Mouse (Mus musculus) liver, embryonic 16.5 days (tissue): Measurements from ENCODE around the gene Spp2. TPM values are rescaled to one million over a fixed set of nuclear protein-coding genes. Genes with fewer than 3 reads are reported as not detected.

ENCODE experiments used
- ATAC-seq: fragments of 200-750 bp; cut with Nextera tagmentation; 2 replicates; pipeline ENCODE4 v1.8.0; 2017; ENCODE audit warnings: low read depth, mild to moderate bottlenecking, moderate number of reproducible peaks, moderate library complexity
- H3K27ac ChIP-seq: fragments of 300-500 bp; sonication (generic); 2 replicates; pipeline ENCODE4 v1.5.1; 2014; ENCODE audit warnings: mild to moderate bottlenecking, low read length
- H3K27me3 ChIP-seq: fragments of 300-500 bp; sonication (generic); 2 replicates; pipeline ENCODE4 v1.6.1; 2014; ENCODE audit warnings: low read depth, low read length, mixed read lengths; ENCODE audit not compliant: control insufficient read depth, insufficient read depth
- H3K36me3 ChIP-seq: fragments of 300-500 bp; sonication (generic); 2 replicates; pipeline ENCODE4 v1.6.1; 2014; ENCODE audit warnings: mild to moderate bottlenecking; ENCODE audit not compliant: control insufficient read depth, insufficient read depth
- H3K4me1 ChIP-seq: fragments of 300-500 bp; sonication (generic); 2 replicates; pipeline ENCODE4 v1.6.1; 2014; ENCODE audit warnings: low read depth, low read length, mixed read lengths; ENCODE audit not compliant: control insufficient read depth
- H3K4me2 ChIP-seq: fragments of 300-500 bp; sonication (generic); 2 replicates; pipeline ENCODE4 v1.6.1; 2014; ENCODE audit warnings: low read depth, low read length, mixed read lengths
- H3K4me3 ChIP-seq: fragments of 300-500 bp; sonication (generic); 2 replicates; pipeline ENCODE4 v1.5.1; 2014; ENCODE audit warnings: low read depth, mild to moderate bottlenecking, low read length
- H3K9ac ChIP-seq: fragments of 300-500 bp; sonication (generic); 2 replicates; pipeline ENCODE4 v1.6.1; 2014; ENCODE audit warnings: low read depth, low read length
- H3K9me3 ChIP-seq: fragments of 300-500 bp; sonication (generic); replicated peaks from 2 replicates; pipeline ENCODE4 v1.6.1; 2016; ENCODE audit warnings: low read length; ENCODE audit not compliant: control insufficient read depth
- WGBS: fragments of 180-500 bp; shearing (Covaris S2); extraction: QIAGEN DNeasy Blood & Tissue Kit; methylation state at CpG from one replicate; pipeline ENCODE4 v1.1.7; 2014; ENCODE audit not compliant: insufficient replicate concordance; 5-methylcytosine and 5-hydroxymethylcytosine counted together
- polyA plus RNA-seq: library from polyadenylated mRNA; unstranded; fragments of >200 nt; fragmentation: Nextera tagmentation; extraction: Ambion mirVana; gene quantifications from 2 replicates; pipeline ENCODE4 v1.2.1, GENCODE M21; 2015

Spp2 gene
- polyA plus RNA-seq, 1 experiment from 2014 or later = 497 TPM

DNA sequence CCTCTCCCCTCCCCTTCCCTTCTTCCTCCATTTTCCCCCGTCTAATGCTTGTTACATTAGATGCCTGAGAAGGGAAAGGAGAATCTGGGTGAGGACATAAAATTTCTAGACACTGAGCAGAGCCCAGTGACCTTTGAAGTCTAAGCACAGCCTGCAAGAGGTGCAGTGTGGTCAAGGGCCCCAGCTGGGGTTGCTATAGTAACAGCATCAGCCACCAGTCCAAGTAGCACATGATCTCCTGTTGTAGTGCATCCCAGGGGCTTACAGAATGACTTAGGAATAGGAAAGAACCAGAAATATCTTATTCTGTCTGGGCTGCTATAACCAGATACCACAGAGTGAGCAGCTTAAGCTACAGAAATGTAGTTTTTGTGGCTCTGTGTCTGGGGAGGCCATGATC is 22.7 kb downstream of the Spp2 start:
- Histone ChIP-seq H3K9ac (no peak overlapping the region), H3K4me3 (no peak overlapping the region), H3K27me3 (no peaks in the 10 kb centered on the region), H3K4me2 (no peak overlapping the region), H3K36me3 (no peaks in the 10 kb centered on the region), H3K9me3 (no peaks in the 10 kb centered on the region), H3K27ac (no peak overlapping the region), H3K4me1 (no peaks in the 10 kb centered on the region)
- WGBS = 30% methylated on average over 1 of the region's 1 CpGs
- ATAC-seq = no peak

DNA sequence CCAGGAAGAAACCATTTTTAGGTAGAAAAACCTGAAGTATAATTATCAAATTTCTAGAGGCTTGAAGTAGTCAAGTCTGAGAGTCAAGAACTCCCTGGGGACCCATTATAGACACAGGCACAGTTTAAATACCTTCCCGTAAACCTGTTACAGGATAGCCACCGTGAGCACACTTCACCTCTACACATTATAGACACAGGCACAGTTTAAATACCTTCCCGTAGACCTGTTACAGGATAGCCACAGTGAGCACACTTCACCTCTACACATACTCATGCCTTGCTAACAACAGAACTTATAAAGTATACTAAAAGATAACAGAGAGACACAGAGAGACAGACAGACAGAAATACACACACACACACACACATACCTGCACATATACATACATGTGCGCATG is 24.5 kb downstream of the Spp2 start:
- H3K4me2 ChIP-seq = no peak overlapping the region
- H3K36me3 ChIP-seq = no peaks in the 10 kb centered on the region
- H3K4me3 ChIP-seq = no peak overlapping the region
- 65% methylated on average over 4 of the region's 4 CpGs for WGBS
- no peaks in the 10 kb centered on the region for H3K27me3 ChIP-seq
- no peak overlapping the region for H3K9ac ChIP-seq
- no peak for ATAC-seq
- no peaks in the 10 kb centered on the region for H3K4me1 ChIP-seq
- no peaks in the 10 kb centered on the region for H3K9me3 ChIP-seq
- H3K27ac ChIP-seq = no peak overlapping the region

DNA sequence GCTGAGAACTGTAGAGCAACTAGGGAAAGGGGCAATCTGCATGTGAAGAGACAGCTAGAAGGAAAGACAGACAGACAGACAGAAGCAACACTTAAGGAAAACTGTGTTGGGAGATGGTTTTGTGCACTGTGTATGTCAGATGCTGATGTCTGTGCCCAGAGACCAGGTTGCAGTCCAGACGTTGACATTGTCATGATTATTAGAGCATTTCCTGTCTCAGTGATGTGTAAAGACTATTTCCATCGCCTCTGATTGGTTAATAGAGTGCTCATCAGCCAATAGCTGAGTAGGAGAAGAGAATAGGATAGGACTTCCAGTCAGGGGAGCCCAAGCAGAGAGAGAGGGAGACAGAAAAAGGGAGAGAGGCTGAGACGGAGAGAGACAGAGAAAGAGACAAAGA is 25.8 kb downstream of the Spp2 start:
- Histone ChIP-seq H3K4me2 (no peak overlapping the region), H3K27me3 (no peaks in the 10 kb centered on the region), H3K9ac (no peak overlapping the region), H3K4me3 (no peak overlapping the region), H3K4me1 (no peaks in the 10 kb centered on the region), H3K9me3 (no peaks in the 10 kb centered on the region), H3K27ac (no peak overlapping the region), H3K36me3 (no peaks in the 10 kb centered on the region)
- ATAC-seq = no peak
- 34% methylated on average over 3 of the region's 3 CpGs for WGBS

DNA sequence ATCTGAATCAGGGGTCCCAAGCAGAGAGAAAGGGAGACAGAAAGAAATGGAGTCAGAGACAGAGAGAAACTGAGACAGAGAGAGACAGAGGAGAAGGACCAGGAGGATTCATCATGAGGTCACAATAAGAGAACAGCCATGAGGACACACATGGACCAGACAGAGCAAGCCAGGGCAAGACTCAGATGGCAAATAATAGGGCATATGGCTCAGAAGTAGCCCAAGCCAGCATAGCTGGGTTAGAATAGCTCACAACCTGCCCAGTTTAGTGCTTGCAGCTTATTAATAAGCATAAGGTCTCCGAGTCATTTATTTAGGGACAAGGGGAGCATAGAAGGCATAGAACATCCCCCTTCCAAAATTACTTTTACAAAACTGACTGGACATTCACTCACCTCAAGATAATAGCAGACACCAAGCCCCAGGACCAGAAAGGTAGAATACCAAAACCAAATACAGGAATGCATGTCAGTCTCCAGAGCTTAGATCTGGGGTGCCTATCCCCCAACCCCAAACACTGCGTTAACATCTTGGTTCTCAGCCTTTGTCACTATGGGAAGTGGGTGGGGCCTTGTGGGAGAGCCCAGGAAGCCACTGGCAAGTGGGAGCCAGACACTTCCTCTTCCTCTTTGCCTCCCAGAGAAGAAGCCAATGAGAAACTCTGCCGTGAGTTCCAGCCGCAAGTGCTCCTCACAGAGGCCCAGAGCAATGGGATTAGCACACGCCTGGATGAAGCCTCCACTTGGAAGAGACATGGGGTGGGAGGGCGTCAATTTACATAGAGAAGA is 26.5 kb downstream of the Spp2 start:
- Histone ChIP-seq H3K9ac (no peak overlapping the region), H3K4me1 (no peaks in the 10 kb centered on the region), H3K4me2 (no peak overlapping the region), H3K4me3 (no peak overlapping the region), H3K27ac (no peak overlapping the region), H3K27me3 (no peaks in the 10 kb centered on the region), H3K36me3 (no peaks in the 10 kb centered on the region), H3K9me3 (no peaks in the 10 kb centered on the region)
- 27% methylated on average over 6 of the region's 6 CpGs for WGBS
- no peak for ATAC-seq

DNA sequence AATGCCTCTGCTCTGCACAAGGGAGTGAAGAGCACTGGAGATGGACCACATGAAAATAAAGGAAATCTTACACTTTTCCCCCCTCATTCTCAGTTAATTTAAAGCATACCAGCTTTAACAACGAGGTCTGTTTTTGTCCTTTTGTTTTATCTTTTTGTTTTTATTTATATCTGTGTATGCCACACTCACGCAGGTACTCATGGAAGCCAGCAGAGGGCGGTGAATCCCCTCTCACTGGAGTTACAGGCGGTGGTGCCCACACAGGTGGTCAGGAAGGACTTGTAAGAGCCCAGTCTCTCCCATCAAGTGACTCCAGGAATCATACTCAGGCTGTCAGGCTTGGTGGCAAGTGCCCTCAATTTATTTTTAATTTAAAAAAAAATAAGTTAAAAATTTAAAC is 27.3 kb downstream of the Spp2 start:
- 68% methylated on average over 4 of the region's 4 CpGs for WGBS
- Histone ChIP-seq H3K9ac (no peak overlapping the region), H3K9me3 (no peaks in the 10 kb centered on the region), H3K4me1 (no peaks in the 10 kb centered on the region), H3K4me2 (no peak overlapping the region), H3K27ac (no peak overlapping the region), H3K36me3 (no peaks in the 10 kb centered on the region), H3K27me3 (no peaks in the 10 kb centered on the region), H3K4me3 (no peak overlapping the region)
- ATAC-seq = no peak

DNA sequence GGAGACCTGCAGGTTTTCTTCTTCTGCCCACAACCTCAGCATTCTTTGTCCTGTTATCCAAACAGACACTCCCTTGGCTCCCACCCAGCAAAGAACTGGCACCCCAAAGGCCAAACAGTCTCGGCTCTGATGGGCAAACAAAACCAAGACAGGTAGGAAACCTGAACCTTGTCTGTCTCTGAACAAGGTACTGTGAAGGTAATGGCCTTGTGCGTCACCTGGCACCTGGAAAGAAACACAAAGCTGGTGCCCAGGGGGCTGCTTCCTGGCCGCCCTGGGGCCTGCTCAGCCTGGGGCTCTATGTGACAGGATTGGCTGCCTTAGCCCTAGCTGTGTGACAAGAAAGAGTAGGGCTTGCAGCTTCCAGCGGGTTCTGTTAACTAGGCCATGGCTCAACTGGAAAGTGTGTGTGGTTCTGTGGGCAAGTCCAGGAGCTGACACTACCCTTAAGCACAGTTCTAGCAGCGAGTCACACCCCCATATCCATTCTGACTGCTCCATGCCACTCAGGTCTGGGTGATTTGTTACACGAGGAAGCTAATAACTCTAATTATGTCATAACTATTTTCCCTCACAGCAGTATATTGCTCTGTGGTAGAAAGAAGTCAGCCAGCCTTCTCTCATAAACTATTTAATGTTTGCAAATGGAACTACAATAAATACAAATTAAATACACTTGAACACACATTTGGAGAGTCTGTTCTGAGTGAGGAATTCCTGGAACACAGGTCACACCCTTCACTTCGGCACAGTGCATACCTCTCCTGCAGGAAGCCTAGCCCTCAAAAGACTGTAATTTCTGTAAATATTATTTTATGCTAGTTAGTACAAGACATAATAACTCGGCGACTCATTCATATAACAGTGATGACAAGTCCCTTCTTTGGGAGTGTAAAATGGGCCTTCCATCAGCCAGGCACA is 30.7 kb downstream of the Spp2 start:
- no peak overlapping the region for H3K27ac ChIP-seq
- no peak overlapping the region for H3K9ac ChIP-seq
- H3K4me1 ChIP-seq = no peaks in the 10 kb centered on the region
- H3K36me3 ChIP-seq = no peaks in the 10 kb centered on the region
- H3K4me2 ChIP-seq = no peak overlapping the region
- H3K9me3 ChIP-seq = no peaks in the 10 kb centered on the region
- 50% methylated on average over 9 of the region's 9 CpGs for WGBS
- H3K4me3 ChIP-seq = no peak overlapping the region
- no peak for ATAC-seq
- no peaks in the 10 kb centered on the region for H3K27me3 ChIP-seq

DNA sequence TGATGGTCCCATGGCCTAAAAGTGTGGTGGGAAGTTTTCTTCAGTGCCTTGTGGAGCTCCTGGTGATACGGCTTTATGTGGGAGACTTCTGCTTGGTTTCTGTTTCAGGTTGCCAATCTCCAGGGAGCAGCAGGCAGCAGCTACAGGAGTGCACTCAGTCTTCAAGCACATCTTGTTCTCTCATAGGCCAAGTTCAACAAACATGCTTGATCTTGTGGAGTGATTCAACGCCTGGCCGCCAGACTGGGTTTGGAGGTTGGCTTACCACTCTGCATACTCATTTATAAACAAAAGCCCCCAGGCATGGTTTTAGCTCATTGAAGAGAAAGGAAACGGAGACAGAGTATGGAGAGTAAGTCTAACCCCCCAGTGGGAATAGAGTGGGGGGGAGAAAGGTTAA is 36.6 kb downstream of the Spp2 start:
- H3K36me3 ChIP-seq = no peaks in the 10 kb centered on the region
- H3K27ac ChIP-seq = no peak overlapping the region
- no peaks in the 10 kb centered on the region for H3K9me3 ChIP-seq
- ATAC-seq = no peak
- no peaks in the 10 kb centered on the region for H3K4me1 ChIP-seq
- WGBS = 72% methylated on average over 4 of the region's 4 CpGs
- H3K4me3 ChIP-seq = no peak overlapping the region
- H3K9ac ChIP-seq = no peak overlapping the region
- H3K4me2 ChIP-seq = no peak overlapping the region
- H3K27me3 ChIP-seq = no peaks in the 10 kb centered on the region

DNA sequence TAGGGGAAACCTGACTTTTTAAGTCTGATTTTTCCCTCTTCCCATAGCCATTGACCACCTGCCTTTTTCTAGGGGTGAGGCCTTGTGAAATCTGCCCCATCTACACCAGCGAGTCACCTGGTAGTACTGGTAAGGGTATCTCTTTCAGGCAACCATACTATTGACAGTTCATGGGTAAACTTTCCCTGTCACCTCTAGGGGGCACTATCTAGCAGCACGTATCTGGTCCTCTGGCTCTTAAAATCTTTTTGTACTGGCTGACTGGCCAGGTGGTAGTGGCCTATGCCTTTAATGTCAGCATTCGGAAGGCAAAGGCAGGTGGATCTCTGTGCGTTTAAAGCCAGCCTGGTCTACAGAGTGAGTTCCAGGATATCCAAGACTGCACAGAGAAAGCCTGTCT is 38.6 kb downstream of the Spp2 start:
- H3K4me1 ChIP-seq = no peaks in the 10 kb centered on the region
- H3K4me3 ChIP-seq = no peak overlapping the region
- WGBS = 53% methylated on average over 4 of the region's 4 CpGs
- no peaks in the 10 kb centered on the region for H3K9me3 ChIP-seq
- no peaks in the 10 kb centered on the region for H3K27me3 ChIP-seq
- no peaks in the 10 kb centered on the region for H3K36me3 ChIP-seq
- no peak overlapping the region for H3K27ac ChIP-seq
- no peak overlapping the region for H3K9ac ChIP-seq
- ATAC-seq = no peak
- no peak overlapping the region for H3K4me2 ChIP-seq
